Mouse (Mus musculus): Measurements from ENCODE around the gene Bahcc1. TPM values are rescaled to one million over a fixed set of nuclear protein-coding genes. Genes with fewer than 3 reads are reported as not detected.
A peak's percentile ranks its signal among the peaks of the same experiment; 100 is the strongest.

Gene Bahcc1
- total RNA-seq, 2 experiments from 2014 or later, result 14.1 to 16.5 TPM

GRCm38 (mm10) chr11:120316690-120317254 is 84.0 kb downstream of the Bahcc1 start:
- DNase-seq, result peak; percentile 64

DNA sequence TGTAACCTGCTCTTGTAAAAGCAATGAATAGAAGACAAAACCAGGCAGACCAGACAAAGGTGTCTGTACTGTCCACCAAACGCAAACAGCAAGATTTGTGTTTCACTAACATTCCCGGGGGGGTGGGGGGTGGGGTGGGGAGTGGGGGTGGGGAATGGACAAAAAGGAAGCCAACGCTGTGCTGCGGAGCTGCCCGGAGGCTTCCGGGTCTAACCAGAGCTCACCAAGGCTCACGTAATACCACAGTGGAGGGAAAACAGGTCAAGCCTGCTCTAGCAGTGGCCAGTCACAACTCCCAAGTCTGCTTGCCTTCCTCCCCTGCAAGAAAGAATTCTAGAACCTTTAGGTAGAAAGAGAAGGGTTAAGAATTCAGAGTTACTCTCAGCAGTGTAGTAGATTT is 84.7 kb downstream of the Bahcc1 start:
- peak; percentile 4 for DNase-seq

DNA sequence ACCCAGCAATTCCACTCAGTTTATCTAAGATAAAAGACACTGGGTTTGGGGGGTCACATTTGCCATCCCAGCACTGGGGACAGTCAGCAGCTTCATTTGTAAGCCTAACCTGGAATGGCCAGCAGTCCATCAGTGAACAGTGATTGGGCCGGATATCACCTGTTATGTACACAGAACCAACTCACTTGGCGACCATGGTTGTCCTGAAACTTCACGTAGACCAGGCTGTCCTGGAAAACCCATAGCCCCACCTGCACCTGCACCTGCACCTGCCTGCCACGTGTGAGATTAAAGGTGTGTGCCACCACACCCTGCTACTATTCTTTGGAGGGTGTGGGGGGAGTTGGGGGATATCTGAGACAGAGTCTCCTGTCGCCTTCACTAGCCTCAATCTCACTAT is 86.6 kb downstream of the Bahcc1 start:
- DNase-seq, result no peak

GRCm38 (mm10) chr11:120320156-120320555 is 87.4 kb downstream of the Bahcc1 start:
- peak; percentile 3 for DNase-seq

GRCm38 (mm10) chr11:120335431-120336021 is 102.8 kb downstream of the Bahcc1 start:
- peak; percentile 9 for DNase-seq

DNA sequence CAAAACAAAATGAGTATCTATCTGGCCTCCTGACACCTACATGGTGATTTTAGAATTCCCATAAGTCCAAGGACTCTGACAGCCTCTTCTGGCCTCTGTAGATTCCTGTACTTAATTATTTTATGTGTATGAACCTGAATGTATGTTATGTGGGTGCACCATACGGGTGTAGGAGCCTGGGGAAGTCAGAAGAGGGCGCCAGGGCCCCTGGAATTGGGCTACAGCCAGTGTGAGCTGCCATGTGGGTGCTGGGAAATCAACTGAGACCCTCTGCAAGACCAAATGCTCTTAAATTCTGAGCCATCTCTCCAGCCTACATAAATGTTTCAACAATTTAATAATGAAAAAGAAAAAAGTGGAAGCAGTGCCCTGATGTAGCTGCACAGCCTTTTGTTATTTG is 104.7 kb downstream of the Bahcc1 start:
- DNase-seq, result no peak

DNA sequence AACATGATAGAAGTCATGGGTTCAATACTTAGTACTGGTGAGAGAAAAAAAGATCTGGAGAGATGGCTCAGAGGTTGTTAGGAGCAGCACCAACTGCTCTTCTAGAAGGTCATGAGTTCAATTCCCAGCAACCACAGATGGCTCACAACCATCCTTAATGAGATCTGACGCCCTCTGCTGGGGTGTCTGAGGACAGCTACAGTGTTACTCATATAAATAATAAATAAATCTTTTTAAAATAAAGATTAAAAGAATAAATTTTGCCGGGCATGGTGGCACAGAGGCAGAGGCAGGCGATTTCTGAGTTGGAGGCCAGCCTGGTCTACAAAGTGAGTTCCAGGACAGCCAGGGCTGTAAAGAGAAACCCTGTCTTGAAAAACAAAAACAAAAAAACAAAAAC is 106.0 kb downstream of the Bahcc1 start:
- DNase-seq, result no peak

DNA sequence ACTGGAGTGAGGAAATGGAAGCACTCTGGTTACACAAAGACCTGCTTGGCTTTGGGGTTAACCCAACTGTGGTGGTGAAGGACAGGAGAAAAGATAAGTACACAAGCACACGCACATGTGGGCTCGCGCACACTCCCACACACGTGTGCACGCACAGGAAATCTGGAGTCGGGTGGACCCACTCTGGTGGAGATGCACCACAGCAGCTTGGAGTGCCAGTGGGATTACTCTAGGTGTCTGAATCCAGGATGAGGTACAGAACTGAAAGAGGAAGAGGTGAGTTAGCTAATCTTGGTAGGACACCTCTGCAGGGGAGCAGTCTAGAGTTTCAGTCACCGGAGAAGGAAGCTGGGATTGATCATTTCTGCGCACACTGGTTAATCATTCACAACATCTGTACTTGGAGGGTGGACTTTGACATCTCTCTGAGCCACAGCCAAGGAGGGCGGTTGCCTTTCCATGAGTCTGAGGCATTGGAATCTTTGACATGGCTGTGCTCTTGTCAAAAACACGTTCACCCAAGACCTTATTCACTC is 107.3 kb downstream of the Bahcc1 start:
- peak; percentile 5 for DNase-seq

- DNase-seq, result peak; percentile 4
Measured at GRCm38 (mm10) chr11:120341661-120342060, 108.9 kb downstream of the Bahcc1 start.

Small RNA genes within 50 kb of the gene (microRNA-seq; reads per million reads assigned to microRNA genes)
- 0 reads per million in 2 experiments for gene Gm47297

Other genes with a start within 250 kb of the Bahcc1 start
- gene Aatk, start 185.8 kb upstream of the Bahcc1 start, total RNA-seq (2021), result 1 to 10 TPM; 3.7 to 4.2 TPM
- gene Cep131, start 146.1 kb upstream of the Bahcc1 start, total RNA-seq (2021), result 10 to 100 TPM; 11.6 to 12.6 TPM
- 1 to 10 TPM; 8.7 to 9.7 TPM for gene Tepsin, start 134.2 kb upstream of the Bahcc1 start, total RNA-seq (2021)
- gene Ndufaf8, start 134.0 kb upstream of the Bahcc1 start, total RNA-seq (2021), result 10 to 100 TPM; 51.6 to 63.0 TPM
- 100 to 1,000 TPM; 115 to 116 TPM for gene Slc38a10, start 81.6 kb upstream of the Bahcc1 start, total RNA-seq (2021)
- gene Actg1, start 115.6 kb downstream of the Bahcc1 start, total RNA-seq (2021), result 1,000 to 10,000 TPM in 1 of 2 experiments, 100 to 1,000 TPM in 1; 930 to 1,002 TPM
- gene Fscn2, start 128.6 kb downstream of the Bahcc1 start, total RNA-seq (2021), result under 1 TPM in 1 of 2 experiments, not detected in 1; 0.34 TPM
- 10 to 100 TPM; 31.4 to 34.4 TPM for gene Faap100, start 145.8 kb downstream of the Bahcc1 start, total RNA-seq (2021)
- 10 to 100 TPM; 63.3 to 63.8 TPM for gene Nploc4, start 204.8 kb downstream of the Bahcc1 start, total RNA-seq (2021)
- gene Tspan10, start 209.7 kb downstream of the Bahcc1 start, total RNA-seq (2021), result 1 to 10 TPM; 3.0 to 4.0 TPM
- gene Pde6g, start 220.6 kb downstream of the Bahcc1 start, total RNA-seq (2021), result under 1 TPM; 0.18 to 0.55 TPM
- 10 to 100 TPM; 25.1 to 26.1 TPM for gene Oxld1, start 225.1 kb downstream of the Bahcc1 start, total RNA-seq (2021)
- gene Ccdc137, start 225.2 kb downstream of the Bahcc1 start, total RNA-seq (2021), result 10 to 100 TPM in 1 of 2 experiments, 1 to 10 TPM in 1; 8.7 to 10.3 TPM
- 10 to 100 TPM; 13.7 to 17.0 TPM for gene Arl16, start 234.7 kb downstream of the Bahcc1 start, total RNA-seq (2021)

All from heart, postnatal 4 days (tissue).